Mouse (Mus musculus) MEL (cell line): Measurements from ENCODE around the gene Psors1c2.

Experiments
- CHD1 ChIP-seq: IDR thresholded peaks from 2 replicates; pipeline ENCODE4 v1.6.1; 2012; ENCODE audit warnings: low read depth, mild to moderate bottlenecking, inconsistent platforms, low read length, improper control_type of control experiment
- CTCF ChIP-seq, 3 experiments: IDR thresholded peaks in 2 of 3; conservative IDR thresholded peaks in 1 of 3; 2 replicates each; pipeline ENCODE4 v1.5.1; 2011 to 2012; ENCODE audit warnings: low read length in 3 of 3, low read depth in 2 of 3, mild to moderate bottlenecking in 2 of 3, improper control_type of control experiment in 1 of 3, inconsistent platforms in 1 of 3, mixed read lengths in 1 of 3, moderate library complexity in 1 of 3; ENCODE audit not compliant: control insufficient read depth in 1 of 3, insufficient read depth in 1 of 3, poor library complexity in 1 of 3, severe bottlenecking in 1 of 3
- GABPA ChIP-seq: IDR thresholded peaks from 2 replicates; pipeline ENCODE4 v1.6.1; 2012; ENCODE audit warnings: low read depth, mild to moderate bottlenecking, inconsistent platforms, low read length, improper control_type of control experiment, moderate library complexity
- POLR2A ChIP-seq, 2 experiments: IDR thresholded peaks; 2 replicates each; pipeline ENCODE4 v1.6.1; 2011 to 2012; ENCODE audit warnings: low read length in 2 of 2, mild to moderate bottlenecking in 2 of 2, control low read depth in 1 of 2, improper control_type of control experiment in 1 of 2, low read depth in 1 of 2, moderate library complexity in 1 of 2; ENCODE audit not compliant: control insufficient read depth in 1 of 2, insufficient read depth in 1 of 2, poor library complexity in 1 of 2
- ZKSCAN1 ChIP-seq: IDR thresholded peaks from 2 replicates; pipeline ENCODE4 v1.6.1; 2012; ENCODE audit warnings: low read depth, mild to moderate bottlenecking, inconsistent platforms, low read length, improper control_type of control experiment, moderate library complexity

DNA sequence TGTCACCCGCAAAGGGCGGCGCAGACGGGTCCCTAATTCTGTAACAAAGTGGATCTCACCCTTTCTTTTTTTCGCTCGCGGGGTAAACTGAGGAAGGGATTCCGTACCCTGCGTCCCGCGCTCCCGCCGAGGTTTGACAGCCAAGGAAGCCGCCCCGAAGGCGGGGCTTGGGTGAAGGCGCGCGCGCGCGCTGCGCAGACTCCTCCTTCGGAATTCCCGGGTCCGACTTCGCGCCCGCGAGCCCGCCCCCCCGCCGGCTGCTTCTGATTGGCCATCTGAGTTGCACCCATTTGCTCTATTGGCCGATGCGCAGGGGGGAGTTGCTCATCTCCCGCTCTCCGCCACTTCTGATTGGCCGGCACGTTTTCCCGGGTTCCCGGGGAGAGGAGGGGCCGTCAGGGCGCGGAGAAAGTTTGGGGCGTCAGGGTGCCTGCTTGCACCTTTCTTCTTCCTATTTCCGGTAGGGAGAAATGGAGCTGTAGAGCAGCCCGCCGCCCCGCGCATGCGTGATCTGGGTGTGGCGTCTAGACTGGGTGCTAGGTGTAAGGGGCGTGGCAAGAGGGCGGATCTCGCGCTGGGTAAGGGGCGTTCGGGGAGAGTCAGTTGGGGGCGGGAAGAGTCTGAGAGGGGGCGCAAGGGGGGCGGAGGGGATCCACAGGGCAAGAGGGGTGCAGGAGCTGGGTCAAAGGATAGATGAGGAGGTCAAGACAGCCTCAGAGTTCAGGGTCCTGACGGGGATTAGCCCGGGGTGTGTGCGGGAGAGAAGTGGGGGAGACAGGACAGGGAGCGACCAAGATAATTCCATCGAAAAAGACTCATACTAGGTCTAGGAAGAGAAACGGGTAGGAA is 16.1 kb upstream of the Psors1c2 start, which contains the start of the genes Tcf19 and Cchcr1:
- TF ChIP-seq GABPA (no peak), CTCF (IDR thresholded peaks at IDR 0.05 in 2 of 3, conservative IDR thresholded peaks at IDR 0.05 in 1 of 3; ENCODE audit: control insufficient read depth in 1 of 3, insufficient read depth in 1 of 3, low read depth in 2 of 3, low read length in 3 of 3, poor library complexity in 1 of 3, severe bottlenecking in 1 of 3) (no peak), POLR2A (IDR thresholded peaks at IDR 0.05; ENCODE audit: control insufficient read depth in 1 of 2, insufficient read depth in 1 of 2, low read depth in 1 of 2, low read length in 2 of 2, poor library complexity in 1 of 2) (peak; percentile 49 to 52; a peak in 1 of 4 replicates), ZKSCAN1 (no peak), CHD1 (no peak)
